Mouse (Mus musculus): ENCODE measurements around the gene Med25. TPM values are rescaled to one million over a fixed set of nuclear protein-coding genes. Genes with fewer than 3 reads are reported as not detected.

Gene Med25
- polyA plus RNA-seq, 1 experiment from 2014 or later, result 153 TPM

- 0 out of 2 replicates have a peak, but pooled peaks have one; percentile 9 for ATAC-seq
- H3K9ac ChIP-seq (ENCODE audit: low read depth, low read length), result no peak overlapping the region
- H3K4me2 ChIP-seq (ENCODE audit: low read length), result no peak overlapping the region
- WGBS, result 94% methylated on average over 4 of the region's 4 CpGs
- no peaks in the 10 kb centered on the region for H3K27me3 ChIP-seq (ENCODE audit: control insufficient read depth, insufficient read depth, low read depth, low read length)
- peaks cover 8% of the 10 kb centered on the region; the same call in 1 of the 2 replicates for H3K36me3 ChIP-seq (ENCODE audit: control insufficient read depth, insufficient read depth, low read length)
- H3K27ac ChIP-seq (ENCODE audit: low read length), result no peak overlapping the region
- H3K4me1 ChIP-seq (ENCODE audit: control insufficient read depth, insufficient read depth, low read length), result no peaks in the 10 kb centered on the region
- no peak overlapping the region for H3K4me3 ChIP-seq (ENCODE audit: low read depth, low read length)
- H3K9me3 ChIP-seq (replicated peaks; ENCODE audit: control insufficient read depth, low read length, poor library complexity, severe bottlenecking), result no peaks in the 10 kb centered on the region
Observed at GRCm38 (mm10) chr7:44916881-44917280, 24.4 kb upstream of the Med25 start.

- peaks cover 10% of the 10 kb centered on the region; the same call in 1 of the 2 replicates for H3K36me3 ChIP-seq (ENCODE audit: control insufficient read depth, insufficient read depth, low read length)
- WGBS, result 93% methylated on average over 6 of the region's 6 CpGs
Observed at GRCm38 (mm10) chr7:44916191-44916590, 23.7 kb upstream of the Med25 start.

GRCm38 (mm10) chr7:44915314-44915713 lies 22.8 kb upstream of the Med25 start:
- Histone ChIP-seq H3K4me1 (ENCODE audit: control insufficient read depth, insufficient read depth, low read length) (no peaks in the 10 kb centered on the region), H3K27me3 (ENCODE audit: control insufficient read depth, insufficient read depth, low read depth, low read length) (no peaks in the 10 kb centered on the region), H3K27ac (ENCODE audit: low read length) (no peak overlapping the region), H3K9me3 (replicated peaks; ENCODE audit: control insufficient read depth, low read length, poor library complexity, severe bottlenecking) (no peaks in the 10 kb centered on the region), H3K36me3 (ENCODE audit: control insufficient read depth, insufficient read depth, low read length) (peaks cover 10% of the 10 kb centered on the region; the same call in 1 of the 2 replicates), H3K4me3 (ENCODE audit: low read depth, low read length) (no peak overlapping the region), H3K9ac (ENCODE audit: low read depth, low read length) (no peak overlapping the region), H3K4me2 (ENCODE audit: low read length) (no peak overlapping the region)
- no peak for ATAC-seq
- WGBS, result 93% methylated on average over 9 of the region's 9 CpGs

More at GRCm38 (mm10) chr7:44916191-44916590, 23.7 kb upstream of the Med25 start:
- no peak for ATAC-seq
- Histone ChIP-seq H3K27ac (ENCODE audit: low read length) (no peak overlapping the region), H3K4me2 (ENCODE audit: low read length) (no peak overlapping the region), H3K4me3 (ENCODE audit: low read depth, low read length) (no peak overlapping the region), H3K4me1 (ENCODE audit: control insufficient read depth, insufficient read depth, low read length) (no peaks in the 10 kb centered on the region), H3K9ac (ENCODE audit: low read depth, low read length) (no peak overlapping the region), H3K27me3 (ENCODE audit: control insufficient read depth, insufficient read depth, low read depth, low read length) (no peaks in the 10 kb centered on the region), H3K9me3 (replicated peaks; ENCODE audit: control insufficient read depth, low read length, poor library complexity, severe bottlenecking) (no peaks in the 10 kb centered on the region)

GRCm38 (mm10) chr7:44914396-44914795 lies 21.9 kb upstream of the Med25 start:
- H3K4me2 ChIP-seq (ENCODE audit: low read length), result no peak overlapping the region
- no peaks in the 10 kb centered on the region for H3K9me3 ChIP-seq (replicated peaks; ENCODE audit: control insufficient read depth, low read length, poor library complexity, severe bottlenecking)
- no peaks in the 10 kb centered on the region for H3K27me3 ChIP-seq (ENCODE audit: control insufficient read depth, insufficient read depth, low read depth, low read length)
- 82% methylated on average over 2 of the region's 2 CpGs for WGBS
- no peak for ATAC-seq
- H3K4me3 ChIP-seq (ENCODE audit: low read depth, low read length), result no peak overlapping the region
- H3K36me3 ChIP-seq (ENCODE audit: control insufficient read depth, insufficient read depth, low read length), result peaks cover 11% of the 10 kb centered on the region
- no peak overlapping the region for H3K9ac ChIP-seq (ENCODE audit: low read depth, low read length)
- no peaks in the 10 kb centered on the region for H3K4me1 ChIP-seq (ENCODE audit: control insufficient read depth, insufficient read depth, low read length)
- H3K27ac ChIP-seq (ENCODE audit: low read length), result no peak overlapping the region

GRCm38 (mm10) chr7:44908706-44909476 lies 16.4 kb upstream of the Med25 start:
- no peaks in the 10 kb centered on the region for H3K9me3 ChIP-seq (replicated peaks; ENCODE audit: control insufficient read depth, low read length, poor library complexity, severe bottlenecking)
- no peaks in the 10 kb centered on the region for H3K4me1 ChIP-seq (ENCODE audit: control insufficient read depth, insufficient read depth, low read length)
- H3K27ac ChIP-seq (ENCODE audit: low read length), result no peak overlapping the region
- ATAC-seq, result no peak
- 93% methylated on average over 15 of the region's 15 CpGs for WGBS
- H3K9ac ChIP-seq (ENCODE audit: low read depth, low read length), result no peak overlapping the region
- peaks cover 52% of the 10 kb centered on the region for H3K36me3 ChIP-seq (ENCODE audit: control insufficient read depth, insufficient read depth, low read length)
- H3K4me3 ChIP-seq (ENCODE audit: low read depth, low read length), result no peak overlapping the region
- no peak overlapping the region for H3K4me2 ChIP-seq (ENCODE audit: low read length)
- H3K27me3 ChIP-seq (ENCODE audit: control insufficient read depth, insufficient read depth, low read depth, low read length), result no peaks in the 10 kb centered on the region

- Histone ChIP-seq H3K27me3 (ENCODE audit: control insufficient read depth, insufficient read depth, low read depth, low read length) (no peaks in the 10 kb centered on the region), H3K4me3 (ENCODE audit: low read depth, low read length) (no peak overlapping the region), H3K4me2 (ENCODE audit: low read length) (no peak overlapping the region), H3K4me1 (ENCODE audit: control insufficient read depth, insufficient read depth, low read length) (peaks cover 3% of the 10 kb centered on the region; the same call in 1 of the 2 replicates), H3K36me3 (ENCODE audit: control insufficient read depth, insufficient read depth, low read length) (peaks cover 68% of the 10 kb centered on the region), H3K9ac (ENCODE audit: low read depth, low read length) (no peak overlapping the region), H3K27ac (ENCODE audit: low read length) (no peak overlapping the region), H3K9me3 (replicated peaks; ENCODE audit: control insufficient read depth, low read length, poor library complexity, severe bottlenecking) (no peaks in the 10 kb centered on the region)
- WGBS, result 95% methylated on average over 20 of the region's 20 CpGs
- ATAC-seq, result no peak
Observed at GRCm38 (mm10) chr7:44905430-44905829, 12.9 kb upstream of the Med25 start.

- Histone ChIP-seq H3K4me2 (ENCODE audit: low read length) (peak overlapping the region; percentile 35), H3K36me3 (ENCODE audit: control insufficient read depth, insufficient read depth, low read length) (peaks cover 49% of the 10 kb centered on the region), H3K27ac (ENCODE audit: low read length) (no peak overlapping the region), H3K9ac (ENCODE audit: low read depth, low read length) (0 out of 2 replicates have a peak overlapping the region, but pooled peaks have one; percentile 4), H3K4me1 (ENCODE audit: control insufficient read depth, insufficient read depth, low read length) (peaks cover 19% of the 10 kb centered on the region), H3K9me3 (replicated peaks; ENCODE audit: control insufficient read depth, low read length, poor library complexity, severe bottlenecking) (no peaks in the 10 kb centered on the region), H3K27me3 (ENCODE audit: control insufficient read depth, insufficient read depth, low read depth, low read length) (no peaks in the 10 kb centered on the region), H3K4me3 (ENCODE audit: low read depth, low read length) (no peak overlapping the region)
- WGBS, result 9% methylated on average over 21 of the region's 21 CpGs
- no peak for ATAC-seq
Observed at GRCm38 (mm10) chr7:44901230-44901722, 8.8 kb upstream of the Med25 start.

GRCm38 (mm10) chr7:44900632-44901031 lies 8.1 kb upstream of the Med25 start:
- no peak overlapping the region for H3K27ac ChIP-seq (ENCODE audit: low read length)
- 82% methylated on average over 11 of the region's 11 CpGs for WGBS
- H3K9ac ChIP-seq (ENCODE audit: low read depth, low read length), result no peak overlapping the region

GRCm38 (mm10) chr7:44898607-44899006 lies 6.1 kb upstream of the Med25 start:
- Histone ChIP-seq H3K4me2 (ENCODE audit: low read length) (0 out of 2 replicates have a peak overlapping the region, but pooled peaks have one; percentile 2), H3K36me3 (ENCODE audit: control insufficient read depth, insufficient read depth, low read length) (peaks cover 23% of the 10 kb centered on the region), H3K4me3 (ENCODE audit: low read depth, low read length) (no peak overlapping the region), H3K4me1 (ENCODE audit: control insufficient read depth, insufficient read depth, low read length) (peaks cover 35% of the 10 kb centered on the region), H3K27ac (ENCODE audit: low read length) (no peak overlapping the region), H3K27me3 (ENCODE audit: control insufficient read depth, insufficient read depth, low read depth, low read length) (no peaks in the 10 kb centered on the region), H3K9ac (ENCODE audit: low read depth, low read length) (no peak overlapping the region), H3K9me3 (replicated peaks; ENCODE audit: control insufficient read depth, low read length, poor library complexity, severe bottlenecking) (no peaks in the 10 kb centered on the region)
- WGBS, result 27% methylated on average over 19 of the region's 19 CpGs
- ATAC-seq, result no peak

More at GRCm38 (mm10) chr7:44900632-44901031, 8.1 kb upstream of the Med25 start:
- peaks cover 19% of the 10 kb centered on the region for H3K4me1 ChIP-seq (ENCODE audit: control insufficient read depth, insufficient read depth, low read length)
- H3K4me2 ChIP-seq (ENCODE audit: low read length), result no peak overlapping the region
- H3K9me3 ChIP-seq (replicated peaks; ENCODE audit: control insufficient read depth, low read length, poor library complexity, severe bottlenecking), result no peaks in the 10 kb centered on the region
- H3K27me3 ChIP-seq (ENCODE audit: control insufficient read depth, insufficient read depth, low read depth, low read length), result no peaks in the 10 kb centered on the region
- peaks cover 43% of the 10 kb centered on the region for H3K36me3 ChIP-seq (ENCODE audit: control insufficient read depth, insufficient read depth, low read length)
- H3K4me3 ChIP-seq (ENCODE audit: low read depth, low read length), result no peak overlapping the region
- no peak for ATAC-seq
